Mouse (Mus musculus) kidney, adult 11 months (tissue): Measurements from ENCODE around the gene Tfip11.
"Not testable (repeated sequence)": the region's sequence is repeated elsewhere in the genome, so short reads cannot be mapped to it uniquely, and the experiment has no call there.

Experiments
- DNase-seq: peaks from one replicate; pipeline ENCODE4 v3.0.0; 2022

Gene Tfip11

DNA sequence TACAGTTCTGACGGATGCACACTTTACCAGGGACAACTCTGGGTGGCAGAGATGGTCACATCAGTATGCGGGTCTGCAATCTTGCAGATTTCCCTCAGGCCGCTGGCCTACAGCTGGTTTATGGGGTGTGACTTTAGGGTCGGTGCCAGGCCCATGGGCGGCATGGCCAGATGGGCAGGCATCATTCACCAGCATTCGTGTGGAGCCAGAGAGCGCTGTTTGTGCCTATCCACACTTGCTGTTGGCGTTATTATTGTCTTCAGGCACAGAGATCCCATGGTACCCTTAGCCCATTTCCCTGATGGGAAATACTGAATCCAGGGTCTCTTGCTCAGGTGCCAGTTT, 35.6 kb upstream of the Tfip11 start:
- DNase-seq, result no peak

DNA sequence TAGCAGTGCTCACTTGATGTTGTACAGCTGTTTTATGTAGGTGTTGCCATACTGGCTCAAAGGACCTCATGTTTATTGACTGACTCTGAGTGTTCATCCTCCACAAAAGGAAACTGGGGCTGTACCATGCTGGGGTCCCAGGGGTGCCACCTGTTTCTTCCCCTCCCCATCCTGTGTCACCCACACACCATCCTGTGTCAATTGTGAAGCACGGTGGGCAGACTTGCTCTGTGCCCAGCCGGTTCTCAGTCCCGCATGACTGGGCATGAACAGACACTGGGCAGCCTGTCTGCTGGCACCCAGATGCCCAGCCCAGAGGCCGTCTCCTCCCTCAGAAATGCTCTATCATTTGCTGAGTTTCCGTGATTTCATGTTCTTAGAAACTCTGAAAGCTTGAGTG, 34.3 kb upstream of the Tfip11 start:
- no peak for DNase-seq

DNA sequence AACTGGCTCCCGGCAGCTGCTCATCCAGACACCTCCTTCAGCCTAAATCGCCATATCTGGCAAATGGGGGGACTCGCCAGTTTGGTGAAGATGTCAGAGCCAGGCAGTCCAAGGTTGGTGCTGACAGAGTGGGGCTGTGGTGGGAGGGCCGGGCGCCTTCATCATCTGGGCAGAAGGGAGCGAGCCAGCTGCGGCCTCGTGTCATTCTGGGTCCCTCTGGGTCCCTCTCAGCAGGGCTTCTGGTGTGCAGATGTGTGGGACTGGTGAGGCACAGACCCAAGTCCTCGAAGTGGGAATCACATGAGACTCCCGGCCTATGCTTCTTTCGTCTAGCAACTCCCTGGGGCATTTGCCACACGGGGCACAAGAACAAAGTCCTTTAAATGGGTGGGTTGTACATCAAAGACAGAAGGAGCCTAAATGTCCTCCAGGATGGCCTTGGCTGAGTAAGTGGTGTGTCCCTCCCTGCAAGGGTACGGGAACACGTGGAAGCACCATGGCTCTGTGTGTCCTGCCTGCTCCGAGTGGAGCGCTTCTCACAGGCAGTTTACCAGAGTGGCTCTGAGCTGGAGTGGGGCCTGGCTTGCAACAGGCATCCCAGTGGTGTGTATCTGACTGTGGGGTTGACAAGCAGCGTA, 33.7 kb upstream of the Tfip11 start:
- DNase-seq, result no peak

DNA sequence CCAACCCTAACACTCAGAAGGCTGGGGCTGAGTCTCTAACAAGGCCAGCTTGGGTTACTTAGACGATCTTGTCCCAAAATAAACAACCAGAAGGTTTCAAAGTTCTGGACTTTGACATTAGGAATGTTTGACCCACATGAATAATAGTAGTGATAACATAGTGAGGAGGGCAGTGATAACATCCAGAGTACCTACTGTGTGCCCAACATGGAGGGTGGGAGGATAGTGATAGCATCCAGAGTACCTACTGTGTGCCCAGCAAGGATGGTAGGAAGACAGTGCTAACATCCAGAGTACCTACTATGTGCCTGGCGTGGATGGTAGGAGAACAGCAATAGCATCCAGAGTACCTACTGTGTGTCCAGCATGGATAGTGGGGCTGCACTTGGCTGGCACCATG, 32.4 kb upstream of the Tfip11 start:
- DNase-seq, result no peak

DNA sequence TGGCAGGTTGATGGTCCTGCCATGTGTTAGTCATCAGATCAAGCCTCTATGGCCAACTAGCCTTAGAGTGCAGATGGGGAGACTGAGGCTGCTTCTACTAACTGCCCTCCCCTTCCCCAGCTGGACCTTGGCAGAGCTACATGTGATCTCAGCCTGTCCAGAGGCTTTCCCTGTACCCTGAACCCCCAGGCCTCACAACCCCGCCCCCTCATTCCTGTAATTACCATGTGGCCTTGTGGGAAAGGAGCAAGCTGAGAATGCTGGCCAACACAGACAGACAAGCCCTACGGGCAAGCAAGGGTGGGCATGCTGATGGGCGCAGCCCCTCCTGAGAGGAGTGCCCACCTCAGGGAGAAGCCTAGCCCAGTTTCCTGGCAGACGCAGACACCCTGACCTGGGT, 31.5 kb upstream of the Tfip11 start:
- no peak for DNase-seq

DNA sequence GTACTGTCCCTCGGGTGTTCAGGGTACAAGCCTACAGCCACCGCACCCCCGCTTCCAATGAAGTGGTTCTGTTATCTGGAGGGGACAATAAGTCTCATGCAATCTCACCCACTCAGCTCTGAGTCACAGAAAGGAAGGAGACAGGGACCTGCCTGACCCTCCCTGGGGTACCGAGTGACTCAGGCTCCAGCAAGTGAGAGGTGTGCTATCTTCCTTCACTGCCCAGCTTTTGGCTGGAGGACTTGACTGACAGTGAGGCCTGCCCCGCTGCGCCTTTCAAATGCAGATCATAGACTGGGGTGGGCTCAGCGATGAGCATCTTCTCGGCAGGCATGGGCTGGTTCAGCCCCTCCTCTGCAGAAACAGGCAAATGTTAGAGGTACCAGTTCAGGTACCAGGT, 31.0 kb upstream of the Tfip11 start:
- DNase-seq, result no peak

DNA sequence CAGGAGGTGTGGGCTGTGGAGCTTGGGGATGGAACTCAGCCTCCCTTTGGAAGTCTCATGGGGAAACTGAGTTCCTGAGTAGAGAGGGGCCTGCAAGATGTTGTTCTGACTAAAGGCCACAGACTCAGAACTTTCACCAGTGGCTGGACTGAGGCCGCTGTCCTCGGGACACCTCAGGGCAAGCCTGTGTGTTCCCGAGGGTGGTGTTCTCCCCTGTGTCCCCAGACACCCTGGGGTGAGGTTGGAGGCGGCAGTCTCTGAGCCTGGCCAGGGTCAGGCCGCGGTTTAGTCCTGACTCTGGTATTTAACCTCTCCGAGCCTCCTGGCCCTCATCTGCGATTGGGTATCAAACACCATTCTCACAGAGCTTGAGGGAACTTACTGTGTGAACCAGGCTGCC, 30.6 kb upstream of the Tfip11 start:
- DNase-seq, result no peak

DNA sequence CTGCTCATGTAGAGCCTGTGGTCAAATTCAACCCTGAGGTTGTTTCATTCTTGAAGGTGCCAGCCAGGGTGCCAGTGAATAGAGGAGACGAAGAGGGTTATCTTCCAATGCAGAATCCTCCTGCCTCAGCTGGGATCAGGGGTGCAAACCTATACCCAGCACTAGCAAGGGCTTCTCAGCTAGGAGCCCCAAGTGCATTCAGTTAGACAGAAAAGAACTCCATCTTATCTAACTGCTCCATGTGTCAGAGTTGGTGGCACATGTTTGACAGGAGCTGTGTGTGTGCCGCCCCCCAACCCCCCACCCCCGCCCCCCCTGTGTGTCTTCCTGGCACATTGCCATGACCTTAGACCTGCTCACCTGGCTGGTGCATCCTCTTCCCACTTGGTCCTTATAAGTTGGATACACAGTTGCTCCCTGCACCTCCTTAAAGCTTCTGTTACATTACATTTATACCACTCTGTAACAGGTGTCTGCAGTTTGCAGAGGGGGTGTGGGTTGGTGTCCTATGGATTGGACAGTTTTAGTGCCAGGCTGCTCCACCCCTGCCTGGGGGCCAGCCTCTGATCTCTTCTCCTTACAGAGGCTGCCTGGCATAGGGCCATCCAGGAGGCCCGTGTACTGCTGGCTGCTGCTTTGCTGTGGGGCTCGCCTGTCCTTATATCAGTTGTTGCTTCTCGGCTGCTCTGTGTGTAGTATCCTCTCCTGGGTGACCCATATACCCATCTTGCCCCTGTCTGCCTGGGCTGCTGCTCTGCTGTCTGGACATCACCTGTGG, 29.6 kb upstream of the Tfip11 start:
- DNase-seq, result no peak

DNA sequence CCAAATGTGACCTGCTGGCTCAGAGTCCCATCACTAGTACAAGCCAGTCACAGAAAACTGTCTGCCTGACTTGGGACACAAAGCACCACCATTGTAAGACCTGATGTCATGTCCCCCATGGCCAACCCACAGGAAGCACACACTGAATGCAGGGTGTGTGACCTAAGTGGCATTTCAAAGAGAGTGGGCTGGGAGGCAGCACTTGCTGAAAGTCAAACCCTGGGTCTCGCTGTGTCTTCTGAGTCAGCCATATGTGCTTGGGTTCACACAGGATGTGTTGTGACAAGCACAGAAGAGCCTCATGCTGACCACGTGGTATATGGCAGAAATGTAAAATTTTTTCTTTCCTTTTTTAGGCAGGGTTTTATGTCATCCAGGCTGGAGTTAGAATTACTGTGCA, 28.9 kb upstream of the Tfip11 start:
- DNase-seq, result no peak

DNA sequence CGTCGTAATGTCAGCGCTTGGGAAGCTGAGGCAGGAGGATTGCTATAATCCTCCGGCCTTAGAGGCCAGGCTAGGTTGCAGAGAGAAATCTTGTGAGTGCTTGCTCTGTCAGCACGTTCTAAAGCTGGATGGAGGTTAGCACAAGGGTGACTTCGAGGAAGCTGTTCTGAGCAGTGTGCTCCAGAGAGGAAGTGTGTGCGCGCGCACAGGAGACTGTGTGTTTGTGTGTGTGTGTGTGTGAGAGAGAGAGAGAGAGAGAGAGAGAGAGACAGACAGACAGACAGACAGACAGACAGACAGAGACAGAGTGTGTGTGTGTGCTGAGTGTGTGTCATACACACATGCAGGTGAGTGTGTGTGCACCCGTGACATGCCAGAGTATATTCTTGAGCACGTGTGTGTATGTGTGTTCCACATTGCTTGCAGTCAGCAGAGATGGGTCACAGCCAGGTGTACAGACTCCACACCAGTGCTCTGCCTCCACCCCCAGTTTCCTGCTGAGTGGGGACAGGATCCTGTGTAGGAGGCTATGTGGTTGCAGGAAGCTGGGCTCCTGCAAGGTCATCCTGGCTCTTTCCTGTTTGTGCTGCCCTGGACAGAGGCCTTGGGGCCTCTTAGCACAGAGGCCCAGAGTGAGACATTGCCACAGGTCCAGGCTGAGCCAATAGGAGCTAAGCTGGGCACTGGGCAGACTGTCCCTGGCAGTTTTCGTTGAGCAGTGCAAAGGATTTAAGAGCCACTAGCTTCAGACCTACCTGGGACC, 27.8 kb upstream of the Tfip11 start:
- peak; percentile 74 for DNase-seq

DNA sequence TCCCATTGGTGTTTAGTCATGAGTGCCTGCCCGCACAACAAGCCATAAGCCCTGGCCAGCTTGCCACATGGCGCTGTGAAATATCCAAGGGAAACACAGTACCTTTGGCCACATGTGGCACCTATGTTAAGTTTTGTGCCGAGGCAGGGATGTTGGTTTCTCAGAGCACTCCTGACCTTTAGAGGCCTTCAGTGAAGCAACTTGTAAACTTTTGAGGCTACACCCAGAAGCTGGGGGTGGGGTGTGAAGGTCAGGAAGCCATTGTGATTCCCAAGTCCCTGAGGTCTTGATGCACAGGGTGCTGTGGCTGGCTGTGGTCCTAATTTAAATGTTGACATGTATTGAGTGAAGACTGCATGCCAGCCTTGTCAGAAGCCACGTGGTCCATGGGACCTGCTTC, 26.8 kb upstream of the Tfip11 start:
- DNase-seq, result no peak

DNA sequence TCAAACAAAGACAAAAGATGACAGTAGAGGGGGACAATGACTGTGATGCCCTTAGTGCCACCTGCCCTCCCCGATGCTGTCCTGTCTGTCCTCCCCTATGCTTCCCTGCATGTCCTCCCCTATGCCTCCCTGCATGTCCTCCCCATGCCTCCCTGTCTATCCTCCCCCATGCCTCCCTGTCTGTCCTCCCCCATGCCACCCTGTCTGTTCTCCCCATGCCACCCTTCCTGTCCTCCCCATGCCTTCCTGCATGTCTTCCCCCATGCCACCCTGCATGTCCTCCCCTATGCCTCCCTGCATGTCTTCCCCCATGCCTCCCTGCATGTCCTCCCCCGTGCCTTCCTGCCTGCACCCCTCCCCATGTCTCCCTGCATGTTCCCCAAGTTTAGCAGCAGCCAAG, 26.0 kb upstream of the Tfip11 start:
- DNase-seq, result no peak

DNA sequence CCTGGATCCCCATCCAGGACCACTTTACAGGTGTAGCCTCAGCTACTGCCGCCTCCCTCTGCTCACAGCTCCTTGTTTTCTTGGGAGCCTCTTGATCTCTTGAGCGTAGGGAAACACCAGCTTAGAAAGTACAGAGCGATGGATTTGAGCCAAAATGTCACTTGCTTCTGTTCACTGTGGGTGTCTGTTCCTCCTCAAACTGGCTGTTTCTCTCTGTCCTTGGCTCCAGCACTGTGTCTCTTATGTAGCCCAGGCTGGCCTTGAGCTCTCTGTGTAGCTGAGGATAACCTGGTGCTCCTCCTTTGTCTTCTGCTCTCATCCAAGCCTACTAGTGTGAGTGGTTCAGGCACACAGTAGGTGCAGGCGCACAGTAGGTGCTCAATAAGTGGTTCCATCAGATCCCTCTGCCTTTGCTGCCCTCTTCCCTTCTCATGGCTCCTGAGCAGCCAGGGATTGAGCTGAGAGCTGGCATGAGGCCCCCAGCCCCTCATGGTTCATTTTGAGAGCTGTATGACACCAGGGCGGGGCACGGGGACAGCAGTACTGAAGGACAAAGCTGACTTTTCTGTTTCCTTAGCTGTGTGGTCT, 25.3 kb upstream of the Tfip11 start:
- DNase-seq, result no peak

DNA sequence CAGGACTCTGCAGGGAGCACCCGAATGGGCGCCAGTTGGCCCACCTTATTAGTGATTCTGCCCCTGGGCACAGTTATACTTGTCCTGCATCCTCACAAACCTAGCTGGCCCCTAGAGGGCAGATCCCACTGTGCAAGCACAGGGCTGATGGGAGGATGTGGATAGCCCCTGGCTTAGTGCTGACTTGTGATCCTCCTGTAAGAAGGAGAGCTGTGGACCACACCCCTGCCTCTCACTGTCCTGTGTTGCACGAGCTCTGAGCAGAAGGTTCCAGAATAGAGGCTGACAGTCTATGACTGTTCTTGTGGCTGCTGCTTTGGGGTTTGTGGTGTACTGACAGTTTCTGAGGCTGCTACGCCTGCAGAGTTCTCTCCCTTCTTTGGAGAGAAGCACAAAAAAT, 24.5 kb upstream of the Tfip11 start:
- DNase-seq, result no peak

DNA sequence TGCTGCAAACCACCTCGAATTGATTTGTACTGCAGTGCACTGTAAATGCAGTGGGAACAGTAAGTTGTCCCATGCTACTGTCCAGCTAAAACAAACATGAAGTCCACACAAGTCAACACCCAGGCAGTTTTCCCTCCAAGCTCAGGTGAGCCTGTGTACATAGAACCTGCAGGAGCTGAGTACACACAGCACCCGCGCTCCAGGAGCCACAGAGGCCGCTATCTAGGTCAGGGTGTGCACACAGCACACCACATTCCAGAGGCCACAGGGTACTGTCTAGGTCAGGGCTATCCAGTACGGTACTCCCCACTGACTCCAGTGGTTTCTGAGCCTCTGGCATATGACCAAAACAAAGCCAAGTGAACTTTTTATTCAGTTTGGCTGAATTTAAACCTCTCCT, 23.8 kb upstream of the Tfip11 start:
- no peak for DNase-seq

DNA sequence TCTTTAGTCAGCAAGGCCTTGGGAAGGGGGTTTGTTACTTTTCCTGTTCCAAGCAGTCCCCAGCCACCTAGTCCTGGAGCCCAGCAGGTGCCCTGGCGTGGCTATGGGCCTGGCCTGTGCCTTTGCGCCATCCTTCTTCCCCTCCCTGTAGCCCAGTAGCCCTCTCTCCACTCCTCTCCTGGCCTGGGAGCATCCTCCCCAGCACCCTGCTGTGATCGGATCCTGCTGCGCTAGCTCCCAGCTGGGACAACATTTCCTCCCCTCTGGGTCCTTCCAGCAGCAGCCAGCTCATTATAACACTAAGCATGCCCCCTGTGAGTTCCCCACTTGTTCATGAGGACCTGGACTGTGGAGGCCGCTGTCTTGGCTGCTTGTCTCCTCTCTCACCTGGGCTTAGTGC, 20.3 kb upstream of the Tfip11 start:
- no peak for DNase-seq

DNA sequence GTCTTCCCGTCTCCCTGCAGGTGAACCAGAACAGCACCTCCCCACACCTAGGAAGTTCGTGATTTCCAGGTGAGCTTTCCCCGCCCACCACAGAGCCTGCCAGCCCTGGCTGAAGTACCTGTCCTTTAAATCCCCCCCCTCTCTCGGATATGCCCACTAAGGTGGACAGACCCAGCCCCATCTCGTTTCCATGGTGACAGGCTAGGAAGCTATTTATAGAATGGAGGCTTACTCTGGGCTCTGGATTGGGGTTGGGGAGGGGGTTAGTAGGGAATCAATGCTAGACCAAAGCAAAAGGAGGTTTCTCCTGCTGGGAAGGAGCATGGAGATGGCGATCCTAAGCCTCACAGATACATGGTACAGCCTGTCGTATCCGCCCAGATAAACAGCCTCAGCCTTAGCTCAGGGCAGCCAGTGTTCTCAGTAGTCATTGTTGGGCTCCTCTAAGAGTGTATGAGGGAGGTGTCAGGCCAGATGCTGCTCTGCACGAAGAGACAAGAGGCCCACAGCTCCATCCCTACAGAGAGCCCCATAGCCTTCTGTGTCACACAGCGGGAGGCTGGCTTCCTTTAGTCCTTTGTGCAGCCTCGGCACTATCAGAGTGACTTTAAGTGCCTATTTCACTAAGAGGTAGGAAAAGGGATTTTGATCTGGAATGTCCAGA, 12.8 kb upstream of the Tfip11 start:
- no peak for DNase-seq

DNA sequence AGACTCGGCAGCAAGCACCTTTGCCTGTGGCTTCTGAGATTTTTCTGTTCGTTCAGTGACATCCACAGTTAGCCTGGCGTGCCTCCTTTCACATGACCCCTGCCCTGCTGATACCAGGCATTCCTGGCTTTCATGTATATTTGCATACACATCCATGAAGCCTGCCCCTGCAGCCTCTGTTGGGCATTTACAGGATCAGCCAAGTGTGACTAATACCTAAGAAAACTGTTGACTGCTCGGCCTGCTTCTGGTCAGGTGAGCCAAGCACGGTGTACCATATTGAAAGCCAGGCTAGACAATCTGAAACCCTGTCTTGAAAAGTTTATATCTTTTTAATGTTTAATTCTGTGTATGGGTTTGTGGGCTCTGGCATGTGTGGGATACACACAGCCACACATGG, 9.7 kb upstream of the Tfip11 start:
- peak; percentile 32 for DNase-seq

DNA sequence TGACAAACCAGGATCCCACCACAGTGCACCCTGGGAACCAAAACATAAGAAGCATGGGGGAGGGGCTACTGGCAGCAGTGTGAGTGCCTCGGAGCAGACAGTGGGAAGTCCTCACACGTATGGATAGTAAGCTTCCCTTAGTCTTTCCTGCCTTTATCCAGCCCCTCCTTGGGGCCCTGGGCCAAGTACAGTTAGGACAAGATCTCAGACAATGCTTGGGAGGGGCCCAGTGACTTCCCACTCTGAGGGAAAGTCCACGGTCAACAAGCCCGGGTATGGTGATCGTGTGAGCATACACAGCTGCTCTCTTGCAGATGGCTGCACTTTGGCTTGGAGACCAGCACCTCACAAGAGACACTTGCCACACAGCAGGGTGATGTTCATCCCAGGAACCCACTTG, 8.8 kb upstream of the Tfip11 start:
- DNase-seq, result peak; percentile 21

DNA sequence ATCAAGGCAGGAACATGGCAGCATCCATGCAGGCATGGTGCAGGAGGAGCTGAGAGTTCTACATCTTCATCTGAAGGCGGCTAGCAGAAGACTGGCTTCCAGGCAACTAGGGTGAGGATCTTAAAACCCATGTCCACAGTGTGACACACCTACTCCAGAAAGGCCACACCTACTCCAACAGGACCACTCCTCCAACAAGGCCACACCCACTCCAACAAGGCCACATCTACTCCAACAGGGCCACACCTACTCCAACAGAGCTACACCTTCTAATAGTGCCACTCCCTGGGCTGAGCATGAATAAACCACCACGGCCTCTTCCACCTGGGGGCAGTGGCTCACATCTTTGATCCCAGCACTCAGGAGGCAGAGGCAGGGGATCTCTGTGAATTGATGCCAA, 6.8 kb upstream of the Tfip11 start:
- not testable (repeated sequence) for DNase-seq

DNA sequence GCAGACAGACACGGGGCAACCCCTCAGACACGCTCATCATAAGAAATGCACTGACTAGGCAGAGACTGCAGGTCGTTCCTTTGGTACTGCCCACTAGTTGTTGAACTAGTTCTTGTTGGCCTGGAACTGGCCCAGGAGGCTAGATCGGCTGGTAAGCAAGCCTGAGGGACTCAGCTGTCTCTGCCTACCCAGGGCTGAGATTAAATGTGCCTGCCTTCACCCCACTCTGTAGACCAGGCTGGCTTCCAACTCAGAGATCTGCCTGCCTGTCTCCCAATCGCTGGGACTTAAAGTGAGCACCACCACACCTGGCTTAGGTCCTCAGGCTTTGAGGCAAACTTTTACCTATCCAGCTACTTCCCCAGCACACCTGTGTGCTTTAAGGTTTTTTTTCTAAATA, 5.8 kb upstream of the Tfip11 start:
- no peak for DNase-seq

DNA sequence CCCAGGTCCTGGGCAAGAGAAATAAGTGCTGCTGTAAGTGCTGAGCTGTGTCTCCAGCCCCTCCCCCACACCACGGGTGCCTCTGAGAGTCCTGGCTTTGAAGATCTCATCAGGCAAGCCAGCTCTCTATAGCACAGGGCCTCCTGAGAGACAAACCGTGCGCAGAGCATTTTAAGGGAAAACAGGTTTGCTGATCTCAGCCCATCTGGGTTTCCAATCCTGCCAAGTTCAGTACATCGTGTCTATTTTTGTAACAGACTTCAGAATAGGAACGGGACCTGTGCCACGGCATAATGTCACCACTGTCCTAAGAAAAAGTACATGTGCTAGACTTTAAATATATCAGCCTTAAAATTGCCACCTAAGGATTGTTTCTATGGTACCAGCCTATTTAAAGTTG, 5.2 kb upstream of the Tfip11 start:
- no peak for DNase-seq

DNA sequence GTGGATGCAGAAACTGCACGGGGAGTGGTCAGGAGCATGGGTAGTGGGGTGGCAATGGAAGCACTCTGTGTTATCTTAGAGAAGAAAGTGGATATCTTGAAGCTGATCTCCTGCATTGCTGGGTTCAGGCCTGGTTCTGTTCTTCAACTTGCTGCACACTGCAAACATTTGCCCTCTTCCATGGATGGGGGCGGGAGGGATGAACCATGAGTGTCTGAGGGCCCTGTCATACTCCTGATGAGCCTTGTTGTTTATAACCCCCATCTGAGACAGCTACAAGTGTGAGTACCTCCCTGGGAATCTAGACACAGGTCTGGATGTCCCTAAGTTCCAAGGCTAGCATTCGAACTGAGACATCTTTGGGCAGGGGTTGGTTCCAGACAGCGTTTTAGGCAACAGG, 4.8 kb upstream of the Tfip11 start:
- no peak for DNase-seq
